Mouse (Mus musculus) CH12.LX (cell line): ENCODE measurements around the gene Gpr3.

ENCODE experiments used
- BHLHE40 ChIP-seq: IDR thresholded peaks from 2 replicates; pipeline ENCODE4 v1.6.1; 2011; ENCODE audit warnings: mild to moderate bottlenecking, low read depth, low read length, improper control_type of control experiment
- CTCF ChIP-seq, 2 experiments: IDR thresholded peaks in 1 of 2; conservative IDR thresholded peaks in 1 of 2; 2 replicates each; pipeline ENCODE4 v1.5.1; 2011 to 2012; ENCODE audit warnings: low read depth in 2 of 2, low read length in 2 of 2, improper control_type of control experiment in 1 of 2, inconsistent platforms in 1 of 2, mild to moderate bottlenecking in 1 of 2, moderate library complexity in 1 of 2
- E2F4 ChIP-seq: IDR thresholded peaks from 2 replicates; pipeline ENCODE4 v1.6.1; 2011; ENCODE audit warnings: low read depth, low read length, improper control_type of control experiment; ENCODE audit not compliant: insufficient replicate concordance
- ELF1 ChIP-seq: IDR thresholded peaks from 2 replicates; pipeline ENCODE4 v1.6.1; 2014; ENCODE audit warnings: low read depth, mild to moderate bottlenecking, inconsistent platforms, low read length, improper control_type of control experiment
- EP300 ChIP-seq: IDR thresholded peaks from 2 replicates; pipeline ENCODE4 v1.6.1; 2011; ENCODE audit warnings: low read length, improper control_type of control experiment
- JUN ChIP-seq: IDR thresholded peaks from 2 replicates; pipeline ENCODE4 v1.6.1; 2011; ENCODE audit warnings: low read depth, mild to moderate bottlenecking, low read length, improper control_type of control experiment, moderate library complexity; ENCODE audit not compliant: insufficient read depth
- MAFK ChIP-seq: IDR thresholded peaks from 2 replicates; pipeline ENCODE4 v1.6.1; 2011; ENCODE audit warnings: low read length, improper control_type of control experiment; ENCODE audit not compliant: insufficient replicate concordance
- MAX ChIP-seq: IDR thresholded peaks from 2 replicates; pipeline ENCODE4 v1.6.1; 2011; ENCODE audit warnings: low read length, improper control_type of control experiment
- MYC ChIP-seq: IDR thresholded peaks from 2 replicates; pipeline ENCODE4 v1.6.1; 2011; ENCODE audit warnings: low read depth, mild to moderate bottlenecking, improper control_type of control experiment, low read length
- RCOR1 ChIP-seq: conservative IDR thresholded peaks from 2 replicates; pipeline ENCODE4 v1.6.1; 2012; ENCODE audit warnings: low read depth, mild to moderate bottlenecking, inconsistent platforms, low read length, improper control_type of control experiment
- TBP ChIP-seq: conservative IDR thresholded peaks from 2 replicates; pipeline ENCODE4 v1.6.1; 2011; ENCODE audit warnings: low read depth, low read length, improper control_type of control experiment
- ZC3H11A ChIP-seq: IDR thresholded peaks from 2 replicates; pipeline ENCODE4 v1.6.1; 2012; ENCODE audit warnings: low read depth, mild to moderate bottlenecking, inconsistent platforms, low read length, improper control_type of control experiment
- ZKSCAN1 ChIP-seq: IDR thresholded peaks from 2 replicates; pipeline ENCODE4 v1.6.1; 2012; ENCODE audit warnings: low read depth, inconsistent platforms, low read length, improper control_type of control experiment, borderline replicate concordance

GRCm38 (mm10) chr4:133234771-133235170, 22.4 kb upstream of the Gpr3 start:
- TF ChIP-seq MAX (no peak), EP300 (no peak), ELF1 (no peak), MAFK (no peak), MYC (no peak), ZKSCAN1 (no peak), RCOR1 (no peak), BHLHE40 (no peak), CTCF (conservative IDR thresholded peaks at IDR 0.05 in 1 of 2, IDR thresholded peaks at IDR 0.05 in 1 of 2; ENCODE audit: low read depth in 2 of 2, low read length in 2 of 2) (no peak), JUN (no peak), E2F4 (no peak), ZC3H11A (no peak), TBP (no peak)
